Mouse (Mus musculus) CD4-positive, CD25-positive, alpha-beta regulatory T cell, adult 4 months (primary cell): Measurements from ENCODE around the gene Pacrg. TPM values are rescaled to one million over a fixed set of nuclear protein-coding genes. Genes with fewer than 3 reads are reported as not detected.

ENCODE experiments used
- ATAC-seq: one replicate; pipeline ENCODE4 v1.8.0; 2017
- polyA plus RNA-seq, 2 experiments: library from polyadenylated mRNA; unstranded; fragments of 100-300 nt; shearing (Covaris generic); gene quantifications; one replicate each; pipeline ENCODE4 v1.2.1; 2017

Gene Pacrg
- not detected for polyA plus RNA-seq

GRCm38 (mm10) chr17:10840148-10840707 is at the start of gene Pacrg, which contains the start of gene Prkn:
TSS of gene Pacrg (minus strand) at chr17:10840311.
TSS of gene Prkn (plus strand) at chr17:10840384.
- ATAC-seq, result peak; percentile 97

GRCm38 (mm10) chr17:10887924-10888323 is 47.8 kb upstream of the Pacrg start:
- no peak for ATAC-seq

GRCm38 (mm10) chr17:10882260-10882659 is 42.1 kb upstream of the Pacrg start:
- no peak for ATAC-seq

- ATAC-seq, result no peak
Observed at GRCm38 (mm10) chr17:10878986-10879385, 38.9 kb upstream of the Pacrg start.

GRCm38 (mm10) chr17:10874208-10875187 is 34.4 kb upstream of the Pacrg start:
- no peak for ATAC-seq

GRCm38 (mm10) chr17:10854207-10854606 is 14.1 kb upstream of the Pacrg start:
- no peak for ATAC-seq

- ATAC-seq, result peak; percentile 14
Observed at GRCm38 (mm10) chr17:10840731-10841201, 655 bp upstream of the Pacrg start.

- ATAC-seq, result no peak
Observed at GRCm38 (mm10) chr17:10818971-10819370, 21.1 kb downstream of the Pacrg start.

- ATAC-seq, result no peak
Observed at GRCm38 (mm10) chr17:10808571-10808970, 31.5 kb downstream of the Pacrg start.

GRCm38 (mm10) chr17:10807261-10807998 is 32.7 kb downstream of the Pacrg start:
- ATAC-seq, result no peak

GRCm38 (mm10) chr17:10806692-10807091 is 33.4 kb downstream of the Pacrg start:
- ATAC-seq, result no peak

GRCm38 (mm10) chr17:10791661-10792060 is 48.5 kb downstream of the Pacrg start:
- ATAC-seq, result no peak

- ATAC-seq, result no peak
Observed at GRCm38 (mm10) chr17:10784401-10784920, 55.6 kb downstream of the Pacrg start.

- no peak for ATAC-seq
Observed at GRCm38 (mm10) chr17:10776503-10776902, 63.6 kb downstream of the Pacrg start.

- no peak for ATAC-seq
Observed at GRCm38 (mm10) chr17:10774468-10774867, 65.6 kb downstream of the Pacrg start.

GRCm38 (mm10) chr17:10772207-10772606 is 67.9 kb downstream of the Pacrg start:
- ATAC-seq, result no peak

- no peak for ATAC-seq
Observed at GRCm38 (mm10) chr17:10769873-10770272, 70.2 kb downstream of the Pacrg start.

GRCm38 (mm10) chr17:10766735-10767406 is 73.2 kb downstream of the Pacrg start:
- no peak for ATAC-seq

- no peak for ATAC-seq
Observed at GRCm38 (mm10) chr17:10764343-10764742, 75.8 kb downstream of the Pacrg start.

GRCm38 (mm10) chr17:10757455-10757854 is 82.7 kb downstream of the Pacrg start:
- ATAC-seq, result no peak

GRCm38 (mm10) chr17:10744709-10745461 is 95.2 kb downstream of the Pacrg start:
- ATAC-seq, result no peak
